Mouse (Mus musculus): ENCODE measurements around the gene Ttll3.

DNA sequence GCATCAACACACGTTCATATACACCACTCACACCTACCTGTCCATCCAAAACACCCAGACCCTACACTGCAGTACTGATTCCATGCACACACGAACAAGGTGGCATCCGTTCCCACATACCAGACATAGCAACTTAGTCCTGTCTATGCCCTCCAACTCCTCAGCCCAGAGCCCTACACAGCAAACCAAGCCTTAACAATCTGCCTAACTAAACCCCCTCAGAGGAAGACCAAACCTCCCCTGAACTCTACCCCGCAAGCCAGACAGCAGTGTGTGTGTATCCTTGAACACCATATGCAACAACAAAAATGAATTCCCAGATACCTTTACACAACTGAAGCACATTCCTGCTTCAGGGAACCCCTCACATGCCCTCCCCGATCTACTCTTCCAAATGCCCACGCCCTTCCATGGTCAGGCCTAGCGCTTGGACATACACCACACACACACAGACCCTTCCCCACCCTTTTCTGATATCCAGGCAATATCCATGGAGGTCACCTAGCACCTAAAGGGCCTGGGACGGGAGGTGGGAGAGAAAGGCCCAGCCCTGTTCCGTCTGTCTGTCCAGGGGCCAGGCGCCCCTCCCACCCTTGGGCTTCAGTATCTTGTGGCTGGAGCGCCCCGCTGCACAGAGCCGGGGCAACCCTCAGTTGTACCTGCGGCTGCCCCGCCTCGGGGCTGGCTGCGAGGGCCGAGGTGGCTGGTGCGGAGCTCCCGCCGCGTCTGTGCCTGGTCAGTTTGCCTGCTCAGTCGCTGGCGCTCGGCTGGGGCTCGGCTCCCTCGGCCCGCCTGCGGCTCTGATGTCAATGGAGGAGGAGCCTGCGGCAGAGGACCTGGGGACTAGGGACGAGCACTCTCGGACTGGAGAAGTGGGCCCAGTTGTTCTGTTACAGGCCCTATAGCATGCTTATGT lies 45.6 kb upstream of the Ttll3 start, which contains the start of gene Camk1:
- no peak for TF ChIP-seq POLR2A (IDR thresholded peaks at IDR 0.05; ENCODE audit: insufficient read depth, low read length)
- no peak for TF ChIP-seq CTCF (IDR thresholded peaks at IDR 0.05; ENCODE audit: low read depth, low read length)
- no peak for TF ChIP-seq EP300 (IDR thresholded peaks at IDR 0.05; ENCODE audit: insufficient read depth, low read depth, low read length)

Measured in ES-Bruce4 (cell line).